ENCODE assay signal across 9 mouse cellular contexts in genomic region chr8:123717516-123718490, GRCm38 (mm10).
DNase-seq lines count a peak whose midpoint lies in the region; ATAC-seq lines count a peak whose summit lies in the region.
"Had no signal": no experiment of that assay in that cellular context is flagged by ENCODE, and none has a peak within 500 bp of the region (broad histone marks: within the 10 kb centered on the region; RNA-seq: fewer than 3 reads in every experiment).

No protein-coding gene starts in this region.

- H3K4me3 ChIP-seq in heart, embryonic 15.5 days, result no peak overlapping the region
- H3K4me3 ChIP-seq in limb, embryonic 10.5 days, result no peak overlapping the region
- H3K4me3 ChIP-seq in stomach, embryonic 14.5 days (ENCODE audit: low read depth, low read length), result no peak overlapping the region
- H3K4me3 ChIP-seq: embryonic facial prominence, embryonic 12.5 days had no signal

- H3K36me3 ChIP-seq in heart, embryonic 15.5 days, result no peaks in the 10 kb centered on the region
- no peaks in the 10 kb centered on the region for H3K36me3 ChIP-seq in limb, embryonic 10.5 days
- H3K36me3 ChIP-seq in stomach, embryonic 14.5 days (ENCODE audit: control insufficient read depth, insufficient read depth, low read length), result no peaks in the 10 kb centered on the region
- H3K36me3 ChIP-seq: embryonic facial prominence, embryonic 12.5 days had no signal

- H3K4me1 ChIP-seq in heart, embryonic 15.5 days (replicated peaks), result peaks cover 37% of the 10 kb centered on the region
- peaks cover 48% of the 10 kb centered on the region for H3K4me1 ChIP-seq in limb, embryonic 10.5 days
- H3K4me1 ChIP-seq in stomach, embryonic 14.5 days (ENCODE audit: control insufficient read depth, insufficient read depth, low read length), result peaks cover 32% of the 10 kb centered on the region

- intact Hi-C loops in left cerebral cortex, postnatal 14 days (cut with DNase I), result no loop called here

- no peaks in the 10 kb centered on the region for H3K9me3 ChIP-seq in heart, embryonic 15.5 days (replicated peaks)
- no peaks in the 10 kb centered on the region for H3K9me3 ChIP-seq in limb, embryonic 10.5 days (replicated peaks)
- H3K9me3 ChIP-seq in stomach, embryonic 14.5 days (ENCODE audit: control insufficient read depth, low read depth, low read length), result no peaks in the 10 kb centered on the region
- H3K9me3 ChIP-seq: embryonic facial prominence, embryonic 12.5 days had no signal

- ATAC-seq in heart, embryonic 15.5 days (replicated peaks; ENCODE audit: insufficient number of reproducible peaks, insufficient read depth, low FRiP score, low read depth), result peak; percentile 76
- peak; percentile 79 for ATAC-seq in stomach, embryonic 14.5 days (ENCODE audit: insufficient number of reproducible peaks, insufficient read depth, low FRiP score, low read depth)
- ATAC-seq in megakaryocyte-erythroid progenitor cell, adult 5-6 weeks (replicated peaks; ENCODE audit: low FRiP score, low TSS enrichment, poor library complexity, severe bottlenecking), result no peak

- H3K9ac ChIP-seq in heart, embryonic 15.5 days, result no peak overlapping the region
- no peak overlapping the region for H3K9ac ChIP-seq in stomach, embryonic 14.5 days (replicated peaks; ENCODE audit: low read depth, low read length)
- H3K9ac ChIP-seq: embryonic facial prominence, embryonic 12.5 days had no signal

- DNase-seq in embryo, embryonic 10 days (ENCODE audit: low spot score), result peak; percentile 65
- no peak for DNase-seq in embryo, embryonic 10.5 days (ENCODE audit: low spot score)
- DNase-seq in adipocyte (ENCODE audit: low spot score), result peak; percentile 88
- no peak for DNase-seq in limb, embryonic 10.5 days (ENCODE audit: low spot score)
- DNase-seq in left cerebral cortex, postnatal 14 days (ENCODE audit: low spot score in 2 of 2), result no peak

- H3K4me2 ChIP-seq in heart, embryonic 15.5 days, result no peak overlapping the region
- no peak overlapping the region for H3K4me2 ChIP-seq in stomach, embryonic 14.5 days (replicated peaks; ENCODE audit: low read depth, low read length)
- H3K4me2 ChIP-seq: embryonic facial prominence, embryonic 12.5 days had no signal

- H3K27me3 ChIP-seq in heart, embryonic 15.5 days, result no peaks in the 10 kb centered on the region
- H3K27me3 ChIP-seq in limb, embryonic 10.5 days (ENCODE audit: low read depth, poor library complexity, severe bottlenecking), result no peaks in the 10 kb centered on the region
- H3K27me3 ChIP-seq in stomach, embryonic 14.5 days (ENCODE audit: control insufficient read depth, insufficient read depth, low read length), result no peaks in the 10 kb centered on the region
- H3K27me3 ChIP-seq: embryonic facial prominence, embryonic 12.5 days had no signal

- H3K27ac ChIP-seq in heart, embryonic 15.5 days, result peak overlapping the region; percentile 32
- peak overlapping the region; percentile 17; the same call in 1 of the 2 replicates for H3K27ac ChIP-seq in limb, embryonic 10.5 days
- H3K27ac ChIP-seq in stomach, embryonic 14.5 days (ENCODE audit: low read length), result peak overlapping the region; percentile 56; the same call in 1 of the 2 replicates
- H3K27ac ChIP-seq: embryonic facial prominence, embryonic 12.5 days had no signal

- 56% methylated on average over 15 of the region's 15 CpGs for WGBS in heart, embryonic 15.5 days
- WGBS in limb, embryonic 10.5 days, result 74% methylated on average over 14 of the region's 15 CpGs
- 65% methylated on average over 15 of the region's 15 CpGs for WGBS in stomach, embryonic 14.5 days

Comparison
In these comparisons a context has a peak if more than half of its experiments do, and no peak if none do; other contexts are left out.
1. DNase-seq: peak in embryo, embryonic 10 days (single experiment) and adipocyte (single experiment); none in embryo, embryonic 10.5 days (single experiment), limb, embryonic 10.5 days (single experiment) and left cerebral cortex, postnatal 14 days (0 of 2).
2. Peak in every context shown above with its lines, with median percentiles within 50 percentile points of each other: H3K27ac ChIP-seq.